Mouse (Mus musculus): ENCODE results near the gene Rxfp2. TPM values are rescaled to one million over a fixed set of nuclear protein-coding genes. Genes with fewer than 3 reads are reported as not detected.
A peak's percentile ranks its signal among the peaks of the same experiment; 100 is the strongest.

Rxfp2 gene
- polyA plus RNA-seq, 1 experiment: 0.08 TPM

GRCm38 (mm10) chr5:149998311-149998710 is 20.2 kb upstream of the Rxfp2 start:
- DNase-seq: no peak
- Histone ChIP-seq H3K27me3 (replicated peaks; ENCODE audit: control insufficient read depth, insufficient read depth, low read length) (no peaks in the 10 kb centered on the region), H3K36me3 (ENCODE audit: control insufficient read depth, insufficient read depth, low read length) (no peaks in the 10 kb centered on the region), H3K4me3 (ENCODE audit: insufficient read depth, low read depth, low read length) (no peak overlapping the region), H3K4me1 (ENCODE audit: control insufficient read depth, insufficient read depth, low read length) (no peaks in the 10 kb centered on the region), H3K27ac (ENCODE audit: insufficient read depth, low read depth, low read length) (no peak overlapping the region)
- TF ChIP-seq CTCF (conservative IDR thresholded peaks at IDR 0.05; ENCODE audit: insufficient read depth, insufficient read length, low read depth, low read length) (no peak), POLR2A (IDR thresholded peaks at IDR 0.05; ENCODE audit: low read depth, low read length) (no peak)
- 59% methylated on average over 7 of the region's 7 CpGs for WGBS

- no peak overlapping the region for H3K4me3 ChIP-seq (ENCODE audit: insufficient read depth, low read depth, low read length)
- no peak overlapping the region for H3K27ac ChIP-seq (ENCODE audit: insufficient read depth, low read depth, low read length)
- 38% methylated on average over 6 of the region's 6 CpGs for WGBS
- TF ChIP-seq CTCF (conservative IDR thresholded peaks at IDR 0.05; ENCODE audit: insufficient read depth, insufficient read length, low read depth, low read length): no peak
- TF ChIP-seq POLR2A (IDR thresholded peaks at IDR 0.05; ENCODE audit: low read depth, low read length): no peak
- no peaks in the 10 kb centered on the region for H3K27me3 ChIP-seq (replicated peaks; ENCODE audit: control insufficient read depth, insufficient read depth, low read length)
- H3K36me3 ChIP-seq (ENCODE audit: control insufficient read depth, insufficient read depth, low read length): no peaks in the 10 kb centered on the region
- no peaks in the 10 kb centered on the region for H3K4me1 ChIP-seq (ENCODE audit: control insufficient read depth, insufficient read depth, low read length)
- DNase-seq: no peak
Observed at GRCm38 (mm10) chr5:150005355-150005754, 13.1 kb upstream of the Rxfp2 start.

- Histone ChIP-seq H3K4me1 (ENCODE audit: control insufficient read depth, insufficient read depth, low read length) (no peaks in the 10 kb centered on the region), H3K27me3 (replicated peaks; ENCODE audit: control insufficient read depth, insufficient read depth, low read length) (no peaks in the 10 kb centered on the region), H3K36me3 (ENCODE audit: control insufficient read depth, insufficient read depth, low read length) (no peaks in the 10 kb centered on the region), H3K4me3 (ENCODE audit: insufficient read depth, low read depth, low read length) (no peak overlapping the region), H3K27ac (ENCODE audit: insufficient read depth, low read depth, low read length) (no peak overlapping the region)
- TF ChIP-seq CTCF (conservative IDR thresholded peaks at IDR 0.05; ENCODE audit: insufficient read depth, insufficient read length, low read depth, low read length) (no peak), POLR2A (IDR thresholded peaks at IDR 0.05; ENCODE audit: low read depth, low read length) (no peak)
- WGBS: 30% methylated on average over 10 of the region's 10 CpGs
- DNase-seq: peak; percentile 22
Observed at GRCm38 (mm10) chr5:150016861-150017260, 1.6 kb upstream of the Rxfp2 start.

- no peak for DNase-seq
- 83% methylated on average over 9 of the region's 9 CpGs for WGBS
- TF ChIP-seq POLR2A (IDR thresholded peaks at IDR 0.05; ENCODE audit: low read depth, low read length) (no peak), CTCF (conservative IDR thresholded peaks at IDR 0.05; ENCODE audit: insufficient read depth, insufficient read length, low read depth, low read length) (no peak)
Observed at GRCm38 (mm10) chr5:150017672-150018071, 803 bp upstream of the Rxfp2 start.

GRCm38 (mm10) chr5:150020851-150021250 is 2.4 kb downstream of the Rxfp2 start:
- Histone ChIP-seq H3K27me3 (replicated peaks; ENCODE audit: control insufficient read depth, insufficient read depth, low read length) (no peaks in the 10 kb centered on the region), H3K4me3 (ENCODE audit: insufficient read depth, low read depth, low read length) (no peak overlapping the region), H3K36me3 (ENCODE audit: control insufficient read depth, insufficient read depth, low read length) (no peaks in the 10 kb centered on the region), H3K4me1 (ENCODE audit: control insufficient read depth, insufficient read depth, low read length) (no peaks in the 10 kb centered on the region), H3K27ac (ENCODE audit: insufficient read depth, low read depth, low read length) (no peak overlapping the region)
- DNase-seq: peak; percentile 83
- WGBS: 4% methylated on average over 6 of the region's 6 CpGs
- TF ChIP-seq POLR2A (IDR thresholded peaks at IDR 0.05; ENCODE audit: low read depth, low read length) (no peak), CTCF (conservative IDR thresholded peaks at IDR 0.05; ENCODE audit: insufficient read depth, insufficient read length, low read depth, low read length) (peak; percentile 92)

More at GRCm38 (mm10) chr5:150017672-150018071, 803 bp upstream of the Rxfp2 start:
- H3K4me3 ChIP-seq (ENCODE audit: insufficient read depth, low read depth, low read length): no peak overlapping the region
- no peaks in the 10 kb centered on the region for H3K4me1 ChIP-seq (ENCODE audit: control insufficient read depth, insufficient read depth, low read length)
- no peak overlapping the region for H3K27ac ChIP-seq (ENCODE audit: insufficient read depth, low read depth, low read length)
- H3K27me3 ChIP-seq (replicated peaks; ENCODE audit: control insufficient read depth, insufficient read depth, low read length): no peaks in the 10 kb centered on the region
- no peaks in the 10 kb centered on the region for H3K36me3 ChIP-seq (ENCODE audit: control insufficient read depth, insufficient read depth, low read length)

GRCm38 (mm10) chr5:150021805-150022204 is 3.3 kb downstream of the Rxfp2 start:
- Histone ChIP-seq H3K27ac (ENCODE audit: insufficient read depth, low read depth, low read length) (no peak overlapping the region), H3K27me3 (replicated peaks; ENCODE audit: control insufficient read depth, insufficient read depth, low read length) (no peaks in the 10 kb centered on the region), H3K4me1 (ENCODE audit: control insufficient read depth, insufficient read depth, low read length) (no peaks in the 10 kb centered on the region), H3K4me3 (ENCODE audit: insufficient read depth, low read depth, low read length) (no peak overlapping the region), H3K36me3 (ENCODE audit: control insufficient read depth, insufficient read depth, low read length) (no peaks in the 10 kb centered on the region)
- WGBS: 66% methylated on average over 4 of the region's 4 CpGs
- no peak for TF ChIP-seq POLR2A (IDR thresholded peaks at IDR 0.05; ENCODE audit: low read depth, low read length)
- no peak for TF ChIP-seq CTCF (conservative IDR thresholded peaks at IDR 0.05; ENCODE audit: insufficient read depth, insufficient read length, low read depth, low read length)
- DNase-seq: no peak

GRCm38 (mm10) chr5:150022556-150022955 is 4.1 kb downstream of the Rxfp2 start:
- no peak overlapping the region for H3K27ac ChIP-seq (ENCODE audit: insufficient read depth, low read depth, low read length)
- 84% methylated on average over 18 of the region's 18 CpGs for WGBS
- no peaks in the 10 kb centered on the region for H3K4me1 ChIP-seq (ENCODE audit: control insufficient read depth, insufficient read depth, low read length)
- TF ChIP-seq CTCF (conservative IDR thresholded peaks at IDR 0.05; ENCODE audit: insufficient read depth, insufficient read length, low read depth, low read length) (no peak), POLR2A (IDR thresholded peaks at IDR 0.05; ENCODE audit: low read depth, low read length) (no peak)
- no peaks in the 10 kb centered on the region for H3K27me3 ChIP-seq (replicated peaks; ENCODE audit: control insufficient read depth, insufficient read depth, low read length)
- H3K36me3 ChIP-seq (ENCODE audit: control insufficient read depth, insufficient read depth, low read length): no peaks in the 10 kb centered on the region
- no peak for DNase-seq
- no peak overlapping the region for H3K4me3 ChIP-seq (ENCODE audit: insufficient read depth, low read depth, low read length)

All from kidney, adult 2 months (tissue).